Mouse (Mus musculus) heart, adult 2 months (tissue): ENCODE results near the gene Ampd1. TPM values are rescaled to one million over a fixed set of nuclear protein-coding genes. Genes with fewer than 3 reads are reported as not detected.

Experiments
- DNase-seq, 2 experiments: peaks; one replicate each; pipeline ENCODE4 v3.0.0; 2021
- H3K27ac ChIP-seq: fragments of 200-600 bp; 2 replicates; pipeline ENCODE4 v1.8.1; 2022
- H3K27me3 ChIP-seq: fragments of 200-500 bp; 2 replicates; pipeline ENCODE4 v1.6.1; 2012; ENCODE audit warnings: mild to moderate bottlenecking, low read length, inconsistent platforms, mixed read lengths; ENCODE audit not compliant: control insufficient read depth, insufficient read depth
- H3K36me3 ChIP-seq: fragments of 200-500 bp; 2 replicates; pipeline ENCODE4 v1.6.1; 2012; ENCODE audit warnings: low read length, inconsistent platforms; ENCODE audit not compliant: control insufficient read depth, insufficient read depth
- H3K4me1 ChIP-seq: fragments of 200-500 bp; 2 replicates; pipeline ENCODE4 v1.6.1; 2011; ENCODE audit warnings: low read length; ENCODE audit not compliant: control insufficient read depth, insufficient read depth
- H3K4me3 ChIP-seq: fragments of 200-600 bp; 2 replicates; pipeline ENCODE4 v1.8.1; 2022
- H3K79me2 ChIP-seq: fragments of 200-500 bp; replicated peaks from 2 replicates; pipeline ENCODE4 v1.6.1; 2012; ENCODE audit warnings: mild to moderate bottlenecking, inconsistent platforms, low read length, moderate library complexity, mixed read lengths; ENCODE audit not compliant: control insufficient read depth, insufficient read depth
- H3K9ac ChIP-seq: fragments of 200-500 bp; 2 replicates; pipeline ENCODE4 v1.6.1; 2012; ENCODE audit warnings: low read depth, mild to moderate bottlenecking, control low read depth, inconsistent platforms, low read length, mixed read lengths
- CTCF ChIP-seq: fragments of 200-600 bp; IDR thresholded peaks from 2 replicates; pipeline ENCODE4 v1.8.1; 2022; ENCODE audit warnings: antibody characterized with exemption, mild to moderate bottlenecking, moderate library complexity
- EP300 ChIP-seq: fragments of 200-500 bp; IDR thresholded peaks from 2 replicates; pipeline ENCODE4 v1.6.1; 2011; ENCODE audit warnings: low read depth, low read length, control low read depth; ENCODE audit not compliant: insufficient read depth
- POLR2A ChIP-seq: fragments of 200-500 bp; IDR thresholded peaks from 2 replicates; pipeline ENCODE4 v1.6.1; 2011; ENCODE audit warnings: mild to moderate bottlenecking, low read depth, low read length, control low read depth; ENCODE audit not compliant: insufficient read depth
- WGBS: fragments of 180-500 bp; shearing (Covaris S2); methylation state at CpG from one replicate; pipeline ENCODE4 v1.1.7; 2018; 5-methylcytosine and 5-hydroxymethylcytosine counted together
- intact Hi-C: fragments of 180-260 bp; cut with DNase I; formaldehyde crosslinking; loops from one replicate; pipeline ENCODE4 v1.15.1; 2025
- polyA plus RNA-seq: library from polyadenylated mRNA; depleted of rRNA; stranded (reverse); fragments of >200 nt; gene quantifications from 2 replicates; pipeline ENCODE4 v1.2.3, GENCODE M21; 2012
- total RNA-seq, 2 experiments: library from RNA; stranded (reverse); gene quantifications; 2 replicates each; pipeline ENCODE4 v1.2.3; 2021

Ampd1 gene
- total and polyA plus RNA-seq, 3 experiments = 0.12 TPM; not detected in 2

GRCm38 (mm10) chr3:103100735-103101134 is 26.9 kb downstream of the Ampd1 start:
- intact Hi-C loops = no loop called here

GRCm38 (mm10) chr3:103101194-103101593 is 27.4 kb downstream of the Ampd1 start:
- H3K9ac ChIP-seq = no peak overlapping the region
- no peaks in the 10 kb centered on the region for H3K79me2 ChIP-seq
- DNase-seq = no peak
- intact Hi-C loops = no loop called here
- 0 out of 2 replicates have a peak, but pooled peaks cover 1% of the 10 kb centered on the region for H3K4me1 ChIP-seq
- H3K4me3 ChIP-seq = no peak overlapping the region
- 53% methylated on average over 5 of the region's 5 CpGs for WGBS
- no peaks in the 10 kb centered on the region for H3K27me3 ChIP-seq
- no peaks in the 10 kb centered on the region; the same call in 1 of the 2 replicates for H3K36me3 ChIP-seq
- TF ChIP-seq POLR2A (no peak), EP300 (no peak), CTCF (no peak)
- H3K27ac ChIP-seq = no peak overlapping the region

More at GRCm38 (mm10) chr3:103100735-103101134, 26.9 kb downstream of the Ampd1 start:
- Histone ChIP-seq H3K27me3 (no peaks in the 10 kb centered on the region), H3K9ac (no peak overlapping the region), H3K4me3 (no peak overlapping the region), H3K27ac (no peak overlapping the region), H3K36me3 (no peaks in the 10 kb centered on the region; the same call in 1 of the 2 replicates), H3K79me2 (no peaks in the 10 kb centered on the region), H3K4me1 (0 out of 2 replicates have a peak, but pooled peaks cover 1% of the 10 kb centered on the region)
- WGBS = 41% methylated on average over 2 of the region's 2 CpGs
- DNase-seq = no peak
- TF ChIP-seq CTCF = peak; percentile 56
- TF ChIP-seq POLR2A = no peak

- peak overlapping the region; percentile 46; the same call in 1 of the 2 replicates for H3K9ac ChIP-seq
- H3K79me2 ChIP-seq = no peaks in the 10 kb centered on the region
- peak overlapping the region; percentile 61 for H3K4me3 ChIP-seq
- intact Hi-C loops = loop anchor here (1.0 to 2.0 kb wide), 3 partner anchors 43 to 67 kb away; partner anchors contain the start of gene Nras
- no peak overlapping the region; the same call in 1 of the 2 replicates for H3K27ac ChIP-seq
- DNase-seq = no peak
- H3K27me3 ChIP-seq = no peaks in the 10 kb centered on the region
- TF ChIP-seq EP300 (no peak), POLR2A (no peak), CTCF (no peak)
- H3K36me3 ChIP-seq = no peaks in the 10 kb centered on the region; the same call in 1 of the 2 replicates
- WGBS = 4% methylated on average over 14 of the region's 14 CpGs
- H3K4me1 ChIP-seq = 0 out of 2 replicates have a peak, but pooled peaks cover 1% of the 10 kb centered on the region
These were observed 28.1 kb downstream of the Ampd1 start for GRCm38 (mm10) chr3:103101909-103102308.

GRCm38 (mm10) chr3:103102454-103103390 is 28.9 kb downstream of the Ampd1 start, which contains the start of gene Dennd2c:
Dennd2c (plus strand) TSS chr3:103102604.
- under 1% methylated on average over 72 of the region's 72 CpGs for WGBS
- Histone ChIP-seq H3K36me3 (no peaks in the 10 kb centered on the region; the same call in 1 of the 2 replicates), H3K4me1 (0 out of 2 replicates have a peak, but pooled peaks cover 1% of the 10 kb centered on the region), H3K4me3 (peak within 1 kb of the TSS; percentile 61), H3K27ac (peak within 1 kb of the TSS; percentile 74), H3K79me2 (no peaks in the 10 kb centered on the region), H3K27me3 (no peaks in the 10 kb centered on the region), H3K9ac (peak within 1 kb of the TSS; percentile 87)
- DNase-seq = peak; percentile 93 to 98
- TF ChIP-seq EP300 = no peak
- TF ChIP-seq CTCF = peak; percentile 19; the same call in 1 of the 2 replicates
- peak; percentile 63 for TF ChIP-seq POLR2A
- intact Hi-C loops = loop anchor here (1.0 to 2.0 kb wide), 3 partner anchors 44 to 67 kb away; partner anchors contain the start of gene Nras

- Histone ChIP-seq H3K79me2 (no peaks in the 10 kb centered on the region), H3K9ac (no peak overlapping the region), H3K27ac (no peak overlapping the region), H3K4me1 (peaks cover 2% of the 10 kb centered on the region; the same call in 1 of the 2 replicates), H3K36me3 (no peaks in the 10 kb centered on the region; the same call in 1 of the 2 replicates), H3K27me3 (no peaks in the 10 kb centered on the region), H3K4me3 (no peak overlapping the region)
- WGBS = 90% methylated on average over 7 of the region's 7 CpGs
- TF ChIP-seq POLR2A = no peak
- no peak for TF ChIP-seq EP300
- no peak for TF ChIP-seq CTCF
- DNase-seq = no peak
- intact Hi-C loops = no loop called here
These were observed 33.9 kb downstream of the Ampd1 start for GRCm38 (mm10) chr3:103107565-103108240.
